Mouse (Mus musculus): ENCODE measurements around the gene Prl2c1.
"Not testable (repeated sequence)": the region's sequence is repeated elsewhere in the genome, so short reads cannot be mapped to it uniquely, and the experiment has no call there.

Gene Prl2c1

DNA sequence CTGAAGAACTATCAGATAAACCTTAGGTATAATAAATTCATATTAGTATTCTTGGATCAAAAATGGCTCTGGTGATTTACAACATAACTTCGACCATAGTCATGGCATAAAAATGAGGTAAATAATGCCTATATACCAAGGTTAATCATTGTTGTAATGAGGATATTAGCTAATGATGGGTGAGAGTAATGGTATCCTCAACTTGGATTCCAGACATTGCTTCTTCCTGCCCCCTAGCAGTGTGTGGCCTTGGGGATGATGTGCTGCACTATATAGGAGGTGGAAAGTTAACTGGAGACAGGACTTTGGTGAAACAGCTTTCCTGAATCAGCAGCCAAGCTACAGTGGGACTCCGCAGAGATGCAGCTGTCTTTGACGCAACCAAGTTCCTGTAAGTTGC is at the start of gene Prl2c1:
Gene Prl2c1, plus strand, starts transcription at position 301 of the 400 bp plus-strand sequence.
- no peak for DNase-seq (ENCODE audit: low read depth, low spot score)

DNA sequence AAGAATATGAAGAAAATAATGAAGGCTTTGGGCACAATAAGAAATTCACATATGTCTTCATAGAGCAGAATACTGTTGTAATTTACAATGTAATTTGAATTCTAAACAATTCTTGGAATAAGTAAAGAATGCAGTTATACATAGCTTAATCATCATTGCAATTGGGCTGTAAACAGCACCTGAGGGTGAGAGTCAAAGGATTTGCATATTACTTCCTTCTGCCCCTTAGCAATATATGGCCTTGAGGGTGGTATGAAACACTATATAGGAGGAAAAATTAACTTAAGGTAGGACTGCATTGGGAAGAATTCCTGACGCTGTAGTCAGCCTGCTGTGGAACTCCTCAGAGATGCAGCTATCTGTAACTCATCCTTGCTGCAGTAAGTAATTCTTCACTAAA is 47.8 kb upstream of the Prl2c1 start, which contains the start of gene Prl2a1:
Gene Prl2a1, plus strand, starts transcription at position 301 of the 400 bp plus-strand sequence.
- DNase-seq (ENCODE audit: low read depth, low spot score), result no peak

DNA sequence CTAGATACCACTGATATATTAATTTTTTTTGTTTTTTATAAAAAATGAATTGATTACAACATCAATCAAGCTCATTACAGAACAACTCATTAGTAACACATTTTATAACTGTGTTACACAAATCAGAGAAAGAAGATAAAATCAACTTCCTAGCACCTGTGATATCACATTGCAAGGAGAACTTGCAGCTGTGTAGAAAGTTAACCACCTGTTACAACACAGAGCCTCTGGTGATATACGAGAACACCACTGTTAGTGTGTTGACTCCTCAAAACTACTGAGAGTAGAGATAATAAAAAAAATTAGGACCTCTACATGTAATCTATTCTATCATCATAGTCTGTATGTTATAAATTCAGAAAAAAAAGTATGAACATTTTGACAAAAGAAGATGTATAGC is 46.4 kb upstream of the Prl2c1 start:
- DNase-seq (ENCODE audit: low read depth, low spot score), result no peak

- DNase-seq (ENCODE audit: low read depth, low spot score), result not testable (repeated sequence)
Observed at GRCm38 (mm10) chr13:27904236-27904635, 55.1 kb downstream of the Prl2c1 start.

Data from skeletal muscle tissue, adult 2 months (tissue).